In the genomic region with DNA sequence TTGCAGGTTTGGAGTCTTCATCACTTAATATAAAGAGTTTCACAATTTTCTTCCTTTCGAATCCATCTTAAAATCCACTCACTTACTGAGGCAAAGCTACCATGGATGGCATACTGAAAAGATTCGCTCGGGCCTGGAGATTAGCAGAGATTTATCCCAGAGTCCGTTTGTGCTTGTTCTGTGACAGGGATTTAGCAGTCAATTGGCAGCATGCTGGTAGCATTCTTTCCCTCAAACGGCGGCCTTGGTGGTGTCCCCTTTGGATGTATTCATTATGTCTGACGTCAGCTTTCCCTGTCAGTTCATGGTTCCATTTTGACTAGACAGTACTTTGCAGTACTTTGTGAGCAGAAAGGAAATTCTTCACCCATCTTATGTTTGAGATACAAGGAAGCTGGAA, we compare ENCODE assay signal across 22 mouse cellular contexts.
"Had no signal": no experiment of that assay in that cellular context is flagged by ENCODE, and none has a peak within 500 bp of the region (broad histone marks: within the 10 kb centered on the region; RNA-seq: fewer than 3 reads in every experiment).

No protein-coding gene starts in this region.

- H3K4me3 ChIP-seq: limb, embryonic 12.5 days; limb, embryonic 15.5 days; liver, embryonic 12.5 days; liver, embryonic 15.5 days; lung, embryonic 15.5 days; midbrain, embryonic 13.5 days; neural tube, embryonic 12.5 days; neural tube, embryonic 15.5 days had no signal

- H3K4me2 ChIP-seq: limb, embryonic 12.5 days; limb, embryonic 15.5 days; liver, embryonic 12.5 days; liver, embryonic 15.5 days; lung, embryonic 15.5 days; midbrain, embryonic 13.5 days; neural tube, embryonic 12.5 days; neural tube, embryonic 15.5 days had no signal

- ATAC-seq: liver, embryonic 12.5 days; midbrain, embryonic 13.5 days had no signal

- H3K36me3 ChIP-seq: limb, embryonic 12.5 days; limb, embryonic 15.5 days; liver, embryonic 12.5 days; liver, embryonic 15.5 days; lung, embryonic 15.5 days; midbrain, embryonic 13.5 days; neural tube, embryonic 12.5 days; neural tube, embryonic 15.5 days had no signal

- H3K27ac ChIP-seq: limb, embryonic 12.5 days; limb, embryonic 15.5 days; liver, embryonic 12.5 days; liver, embryonic 15.5 days; lung, embryonic 15.5 days; midbrain, embryonic 13.5 days; neural tube, embryonic 12.5 days; neural tube, embryonic 15.5 days; stomach, postnatal 0 days had no signal

- H3K4me1 ChIP-seq: limb, embryonic 12.5 days; limb, embryonic 15.5 days; liver, embryonic 12.5 days; liver, embryonic 15.5 days; lung, embryonic 15.5 days; neural tube, embryonic 12.5 days; neural tube, embryonic 15.5 days had no signal

- H3K9ac ChIP-seq: limb, embryonic 12.5 days; limb, embryonic 15.5 days; liver, embryonic 12.5 days; liver, embryonic 15.5 days; lung, embryonic 15.5 days; midbrain, embryonic 13.5 days; neural tube, embryonic 12.5 days; neural tube, embryonic 15.5 days had no signal

- H3K27me3 ChIP-seq: limb, embryonic 12.5 days; limb, embryonic 15.5 days; liver, embryonic 12.5 days; liver, embryonic 15.5 days; lung, embryonic 15.5 days; neural tube, embryonic 12.5 days; neural tube, embryonic 15.5 days had no signal

- DNase-seq: kidney, adult 18-20 months; kidney, adult 9 months; kidney, postnatal 14 days; kidney, postnatal 4 days; left cerebral cortex, postnatal 4 days; lung, adult 18-20 months; lung, postnatal 10 days; lung, postnatal 4 days; right cerebral cortex, adult 18-20 months; right cerebral cortex, postnatal 14 days; right cerebral cortex, postnatal 4 days; thymus, adult 2 months; thymus, postnatal 25 days had no signal

- H3K9me3 ChIP-seq: limb, embryonic 12.5 days; limb, embryonic 15.5 days; liver, embryonic 12.5 days; liver, embryonic 15.5 days; lung, embryonic 15.5 days; midbrain, embryonic 13.5 days; neural tube, embryonic 12.5 days; neural tube, embryonic 15.5 days had no signal
